Mouse (Mus musculus) C2C12 (cell line): ENCODE data around the gene Ltb4r2.

Experiments
- CEBPB ChIP-seq: IDR thresholded peaks from one replicate; pipeline ENCODE4 v1.6.1; 2011; ENCODE audit warnings: low read depth, mild to moderate bottlenecking, control low read depth, moderate library complexity
- CTCF ChIP-seq: IDR thresholded peaks from one replicate; pipeline ENCODE4 v1.5.1; 2011; ENCODE audit not compliant: control insufficient read depth, insufficient read depth, insufficient read length
- FOSL1 ChIP-seq: IDR thresholded peaks from one replicate; pipeline ENCODE4 v1.8.0; 2011; ENCODE audit warnings: mild to moderate bottlenecking, low read length; ENCODE audit not compliant: poor library complexity, insufficient read depth, severe bottlenecking
- MAX ChIP-seq: IDR thresholded peaks from one replicate; pipeline ENCODE4 v1.6.1; 2011; ENCODE audit warnings: mild to moderate bottlenecking, control low read depth
- MYOD1 ChIP-seq: IDR thresholded peaks from one replicate; pipeline ENCODE4 v1.6.1; 2011; ENCODE audit warnings: low read depth; ENCODE audit not compliant: control insufficient read depth, insufficient read length
- MYOG ChIP-seq: IDR thresholded peaks from one replicate; pipeline ENCODE4 v1.6.1; 2011; ENCODE audit not compliant: control insufficient read depth, insufficient read length; ENCODE audit errors: extremely low read depth
- USF1 ChIP-seq: IDR thresholded peaks from one replicate; pipeline ENCODE4 v1.6.1; 2011; ENCODE audit warnings: low read depth, mild to moderate bottlenecking, control low read depth, moderate library complexity

DNA sequence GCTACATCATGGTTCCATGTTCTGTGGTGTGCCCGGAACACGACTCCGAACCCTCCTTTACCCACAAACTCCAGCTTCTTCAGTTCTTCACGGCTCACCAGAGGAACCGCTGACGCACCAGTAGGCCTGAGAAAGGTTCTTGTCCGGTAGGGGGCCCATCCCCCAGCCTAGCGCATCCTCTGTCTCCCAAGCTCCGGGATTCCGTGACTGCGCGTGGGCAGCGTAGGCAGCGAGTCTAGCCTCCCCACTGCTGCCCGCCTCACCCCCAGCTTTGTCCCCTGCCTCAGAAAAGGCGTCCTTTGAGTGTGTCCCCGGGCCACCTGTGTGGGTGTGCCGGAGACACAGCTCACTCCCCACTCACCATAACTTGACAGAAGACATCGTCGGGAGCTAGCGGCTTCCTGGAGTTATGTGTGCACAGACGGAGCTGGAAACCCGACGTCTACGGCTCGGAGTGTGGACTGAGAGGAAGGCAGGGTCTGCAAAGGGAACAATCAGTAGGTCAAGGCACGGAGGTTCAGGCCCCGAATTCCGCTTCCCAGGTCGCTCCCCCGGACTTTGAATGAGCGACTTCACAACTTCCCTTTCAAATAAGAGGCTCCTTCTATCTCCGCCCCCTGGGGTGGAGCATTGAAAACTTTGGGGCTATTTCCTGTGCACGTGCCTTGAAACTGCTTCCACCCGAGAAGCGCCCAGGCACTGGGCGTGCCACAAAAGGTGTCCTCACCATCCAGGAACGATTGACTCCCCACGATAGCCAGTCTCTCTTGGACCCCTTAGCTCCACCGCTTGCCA, 27.2 kb downstream of the Ltb4r2 start, which contains the start of gene Ripk3:
- TF ChIP-seq CTCF (no peak), MAX (no peak), USF1 (no peak), CEBPB (no peak), MYOG (no peak), FOSL1 (no peak), MYOD1 (no peak)
